Mouse (Mus musculus) gastrocnemius, adult 8-10 months (tissue): ENCODE results near the gene Gm28051. TPM values are rescaled to one million over a fixed set of nuclear protein-coding genes. Genes with fewer than 3 reads are reported as not detected.

ENCODE experiments used
- DNase-seq, 2 experiments: peaks; one replicate each; pipeline ENCODE4 v3.0.0; 2022; ENCODE audit warnings: low spot score in 2 of 2
- microRNA-seq: library from miRNA; unstranded; fragments of <30 nt; microRNA quantifications from one replicate; pipeline ENCODE4 v1.2.0, GENCODE M21; 2022
- total RNA-seq, 4 experiments: library from RNA; stranded (reverse); gene quantifications; 2 replicates each; pipeline ENCODE4 v1.2.4; 2022

The Gm28051 gene
- total RNA-seq, 4 experiments from 2014 or later = not detected

DNA sequence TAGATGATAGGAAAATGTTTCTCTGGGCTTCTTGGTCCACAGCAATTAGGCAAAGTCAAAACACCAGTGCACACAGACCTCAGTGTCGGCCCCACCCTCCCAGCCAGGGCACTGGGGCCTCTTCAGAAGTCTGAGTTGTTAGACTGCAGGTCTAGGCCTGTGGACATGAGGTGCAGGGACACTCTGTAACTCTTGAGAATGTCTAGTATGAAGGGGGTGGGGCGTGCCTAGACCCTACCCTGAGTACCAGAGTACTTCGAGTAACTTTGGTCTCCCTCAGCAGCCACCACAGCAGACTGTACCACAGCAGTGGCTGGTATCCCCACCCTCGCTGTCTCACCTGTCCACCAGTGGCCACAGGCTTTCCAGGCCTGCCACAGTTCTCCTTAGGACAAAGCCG is 71.2 kb downstream of the Gm28051 start:
- DNase-seq = no peak

DNA sequence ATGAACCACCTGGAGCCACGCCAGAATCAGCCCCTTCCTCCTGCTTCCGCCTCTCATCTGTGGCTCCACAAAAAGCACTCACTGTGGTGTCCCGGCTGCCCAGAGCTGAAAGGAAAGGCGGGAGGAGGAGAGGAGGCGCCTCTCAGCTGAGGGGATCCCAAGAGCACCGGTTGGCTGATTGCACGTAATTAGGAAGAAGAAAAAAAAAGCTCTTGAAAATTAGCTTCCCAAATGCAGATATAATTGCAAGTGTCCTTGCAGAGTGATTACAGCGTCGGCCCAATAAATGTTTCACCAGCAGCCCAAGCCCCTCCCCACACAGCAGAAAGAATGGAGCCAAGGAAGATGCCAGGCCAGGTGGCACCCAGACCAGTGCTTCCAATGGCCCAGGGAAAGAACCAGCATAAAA is 72.0 kb downstream of the Gm28051 start:
- DNase-seq = no peak

DNA sequence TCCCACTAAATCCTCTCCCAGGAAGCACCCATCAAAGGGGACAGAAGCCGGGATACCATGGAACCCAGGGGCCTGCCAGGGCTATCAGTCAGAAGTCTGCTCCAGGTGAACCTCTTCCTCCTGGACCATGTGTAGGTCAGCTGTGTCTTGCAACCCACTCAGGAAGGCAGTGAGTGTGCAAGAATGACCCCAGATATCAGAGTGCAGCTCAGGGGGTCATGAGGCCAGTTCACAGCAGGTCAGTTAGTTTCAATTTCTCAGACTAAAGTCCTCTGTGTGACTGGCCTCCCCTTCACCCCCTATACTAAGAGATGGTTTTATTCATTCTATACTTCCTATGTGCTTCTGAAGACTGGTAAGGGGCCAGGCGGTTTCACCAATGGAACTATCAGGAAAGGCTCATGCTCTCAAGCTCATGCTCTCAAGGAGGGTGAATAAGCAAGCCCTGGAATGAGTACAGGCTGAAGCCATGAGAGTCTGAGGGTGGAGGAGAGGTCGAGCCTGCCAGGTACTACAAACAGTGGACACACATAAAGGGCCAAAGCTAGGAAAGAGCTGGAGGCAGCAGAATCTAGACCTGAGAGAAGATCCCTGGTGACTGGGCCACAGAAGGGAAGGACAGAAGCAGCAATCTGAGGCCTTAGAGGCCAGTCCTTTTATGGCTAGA is 72.7 kb downstream of the Gm28051 start:
- no peak for DNase-seq

DNA sequence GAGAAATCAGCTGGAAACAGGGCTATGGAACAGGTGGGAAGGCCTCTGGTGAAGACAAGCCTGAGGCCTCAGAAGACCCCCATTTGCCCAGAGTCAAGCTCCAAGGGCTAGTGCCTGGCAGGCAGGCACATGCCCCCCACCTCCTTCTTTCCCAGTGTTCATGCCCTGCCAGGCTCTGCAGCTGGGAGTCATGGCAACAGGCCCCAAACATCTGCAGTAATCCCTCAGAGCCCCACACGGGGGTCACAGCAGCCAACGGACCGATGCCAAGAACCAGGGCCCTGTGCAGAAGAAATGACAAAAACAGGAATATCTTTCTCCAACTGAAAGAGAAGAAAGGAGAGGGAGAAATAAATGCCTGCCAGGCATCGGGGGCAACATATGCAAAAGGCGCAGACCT is 73.6 kb downstream of the Gm28051 start:
- no peak for DNase-seq

DNA sequence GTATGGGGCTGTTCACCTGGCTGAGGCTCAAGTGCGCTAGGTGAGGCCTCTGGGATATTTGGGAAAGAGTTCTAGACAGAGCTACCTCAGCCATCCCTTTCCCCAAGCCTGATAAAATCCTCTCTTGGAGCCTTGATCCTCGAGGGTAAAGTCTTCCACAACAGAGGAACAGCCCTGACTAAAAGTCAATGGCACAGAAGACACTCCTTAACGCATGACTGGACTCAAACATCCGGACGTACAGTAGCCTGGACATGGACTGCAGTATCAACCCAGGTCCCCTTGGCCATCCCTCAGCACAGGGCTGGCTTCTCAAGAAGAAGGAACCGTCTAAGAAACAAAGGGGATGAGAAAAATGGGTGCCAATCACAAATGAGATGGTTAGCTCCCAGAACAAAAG is 74.1 kb downstream of the Gm28051 start:
- no peak for DNase-seq

DNA sequence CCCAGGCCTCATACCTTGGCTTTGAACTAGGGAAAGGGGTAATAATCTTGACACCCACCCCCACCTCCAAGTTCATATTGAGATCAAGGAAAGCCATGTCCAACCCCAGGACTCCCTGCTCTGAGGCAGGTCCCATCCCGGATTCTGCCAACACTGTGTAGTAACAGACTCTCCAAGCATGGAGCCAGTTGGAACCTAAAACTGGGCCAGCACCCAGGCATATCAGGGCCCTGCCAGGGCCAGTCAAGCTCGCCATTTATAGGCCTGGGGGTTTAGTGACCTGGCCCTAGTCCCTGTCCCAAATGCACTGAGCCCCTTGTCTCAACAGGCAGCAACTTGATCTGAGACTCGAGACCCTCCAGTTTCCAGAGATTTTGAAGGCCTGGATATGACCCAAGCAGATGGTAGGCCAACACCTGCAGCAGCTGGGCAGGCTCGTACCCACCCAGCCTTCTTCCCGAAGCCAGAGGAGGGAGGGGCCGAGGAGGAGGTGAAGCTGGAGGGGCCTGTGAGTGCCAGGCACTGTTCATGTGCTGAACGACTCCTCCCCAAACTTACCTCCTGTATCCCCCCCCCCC is 74.8 kb downstream of the Gm28051 start:
- DNase-seq = peak; percentile 63 to 74

DNA sequence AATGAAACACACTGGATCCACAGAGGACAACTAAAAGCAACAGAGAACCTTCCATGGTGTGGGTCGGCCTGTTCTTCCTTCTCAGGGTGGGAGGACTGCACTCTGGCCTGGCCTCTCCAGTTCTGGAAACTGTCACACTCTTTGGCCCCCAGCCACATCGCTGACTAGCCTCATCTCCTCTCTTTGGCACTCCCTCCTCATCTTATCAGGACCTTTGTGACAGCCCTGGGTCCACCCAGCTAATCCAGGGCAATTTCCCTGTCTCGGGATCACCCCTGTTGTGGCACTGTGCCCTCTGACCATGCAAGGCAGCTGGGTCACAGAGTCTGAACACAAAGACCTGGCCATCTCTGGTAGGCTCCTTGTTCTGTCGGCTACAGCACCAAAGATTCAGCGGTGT is 75.5 kb downstream of the Gm28051 start:
- DNase-seq = no peak

DNA sequence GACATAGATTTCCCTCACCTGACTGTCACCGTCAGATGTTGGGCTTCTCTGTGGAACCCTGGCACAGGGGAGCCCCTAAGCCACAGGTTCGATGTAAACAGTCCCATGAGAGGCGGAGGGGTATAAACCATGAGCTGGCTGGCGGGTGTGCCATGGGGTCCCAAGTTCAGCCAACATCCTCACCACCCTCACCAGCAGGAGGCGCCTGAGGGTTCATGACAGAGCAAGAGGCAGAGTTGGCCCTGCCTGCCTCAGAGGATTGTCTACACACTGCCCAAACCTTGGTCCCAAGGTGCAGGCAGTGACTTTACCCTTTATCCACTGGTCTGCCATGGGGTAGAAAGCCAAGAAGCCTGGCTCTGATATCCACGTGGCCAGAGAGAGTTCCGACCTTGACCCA is 76.0 kb downstream of the Gm28051 start:
- no peak for DNase-seq

DNA sequence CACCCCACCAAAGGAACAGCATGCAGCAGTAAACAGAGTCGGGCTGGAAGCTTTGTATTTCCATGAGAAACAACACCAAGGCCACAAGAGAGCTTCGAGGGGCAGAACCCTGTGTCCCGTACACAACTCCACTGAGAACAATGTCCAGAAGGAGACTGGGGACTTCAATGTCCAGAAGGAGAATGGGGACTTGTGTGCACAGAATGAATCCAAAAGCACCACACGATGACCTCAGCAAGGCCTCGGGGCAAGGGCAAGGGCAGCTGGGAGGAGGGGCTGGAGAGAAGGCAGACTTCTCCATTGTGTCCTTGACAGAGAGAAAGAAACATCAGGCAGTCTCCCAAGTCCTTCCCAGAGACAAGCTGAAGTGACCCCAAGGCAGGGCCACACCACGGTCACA is 78.7 kb downstream of the Gm28051 start:
- no peak for DNase-seq

DNA sequence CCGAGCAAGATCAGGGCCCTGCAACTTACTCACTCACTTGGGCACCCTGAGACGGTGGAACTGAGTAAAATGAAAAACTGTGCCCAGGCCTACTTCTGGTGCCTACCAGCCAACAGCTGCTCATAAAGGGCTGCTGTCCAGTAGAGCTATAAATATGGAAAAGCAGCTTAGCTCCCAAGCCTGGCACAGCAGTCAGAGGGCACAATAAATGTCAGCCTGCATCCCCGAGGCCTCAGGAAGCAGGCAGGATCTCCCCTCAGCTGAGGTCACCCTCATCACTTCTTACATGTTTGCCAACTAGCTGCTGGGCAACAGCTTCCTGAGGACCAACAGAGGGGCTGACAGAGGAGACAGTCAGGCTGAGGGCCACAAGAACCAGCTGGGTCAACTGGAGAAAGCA is 80.5 kb downstream of the Gm28051 start:
- DNase-seq = peak in 1 of 2 experiments; percentile 57

DNA sequence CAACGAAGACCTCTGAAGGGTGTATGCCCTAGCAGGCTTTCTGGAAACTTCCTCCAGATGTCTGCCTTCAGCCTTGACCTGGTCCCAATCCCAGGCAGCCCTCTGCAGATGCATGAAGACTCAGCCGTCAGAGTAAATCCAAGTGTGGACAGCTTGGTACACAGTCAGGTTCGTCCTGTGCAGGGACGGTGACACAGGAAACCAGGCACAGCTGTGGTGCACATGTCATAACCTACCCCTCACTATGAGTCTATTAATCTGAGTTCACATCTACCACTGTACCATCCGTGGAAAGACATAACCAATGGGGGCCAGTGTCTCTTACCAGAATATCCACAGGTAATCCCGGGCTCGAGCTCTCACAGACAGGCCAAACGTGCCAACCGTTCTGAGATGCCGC is 83.0 kb downstream of the Gm28051 start:
- DNase-seq = no peak

DNA sequence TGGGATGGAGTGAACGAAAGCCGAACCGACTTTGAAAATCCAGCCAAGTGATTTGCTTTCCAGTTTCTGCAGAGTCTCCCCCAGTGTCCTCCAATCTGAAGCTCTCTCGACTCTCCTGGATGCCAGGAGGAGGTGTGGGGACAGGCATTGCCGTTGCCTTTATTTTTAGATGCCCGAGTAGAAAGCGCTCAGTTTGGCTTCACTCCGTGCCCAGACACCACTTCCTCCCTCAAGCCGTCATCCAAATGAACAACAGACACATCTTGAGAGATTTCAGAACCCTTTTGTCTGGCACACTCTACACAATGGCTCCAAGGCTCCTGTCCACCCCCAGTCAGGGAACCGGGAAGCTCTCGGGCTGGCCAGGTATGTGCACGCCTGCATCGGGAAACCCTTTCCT is 83.4 kb downstream of the Gm28051 start:
- DNase-seq = no peak

DNA sequence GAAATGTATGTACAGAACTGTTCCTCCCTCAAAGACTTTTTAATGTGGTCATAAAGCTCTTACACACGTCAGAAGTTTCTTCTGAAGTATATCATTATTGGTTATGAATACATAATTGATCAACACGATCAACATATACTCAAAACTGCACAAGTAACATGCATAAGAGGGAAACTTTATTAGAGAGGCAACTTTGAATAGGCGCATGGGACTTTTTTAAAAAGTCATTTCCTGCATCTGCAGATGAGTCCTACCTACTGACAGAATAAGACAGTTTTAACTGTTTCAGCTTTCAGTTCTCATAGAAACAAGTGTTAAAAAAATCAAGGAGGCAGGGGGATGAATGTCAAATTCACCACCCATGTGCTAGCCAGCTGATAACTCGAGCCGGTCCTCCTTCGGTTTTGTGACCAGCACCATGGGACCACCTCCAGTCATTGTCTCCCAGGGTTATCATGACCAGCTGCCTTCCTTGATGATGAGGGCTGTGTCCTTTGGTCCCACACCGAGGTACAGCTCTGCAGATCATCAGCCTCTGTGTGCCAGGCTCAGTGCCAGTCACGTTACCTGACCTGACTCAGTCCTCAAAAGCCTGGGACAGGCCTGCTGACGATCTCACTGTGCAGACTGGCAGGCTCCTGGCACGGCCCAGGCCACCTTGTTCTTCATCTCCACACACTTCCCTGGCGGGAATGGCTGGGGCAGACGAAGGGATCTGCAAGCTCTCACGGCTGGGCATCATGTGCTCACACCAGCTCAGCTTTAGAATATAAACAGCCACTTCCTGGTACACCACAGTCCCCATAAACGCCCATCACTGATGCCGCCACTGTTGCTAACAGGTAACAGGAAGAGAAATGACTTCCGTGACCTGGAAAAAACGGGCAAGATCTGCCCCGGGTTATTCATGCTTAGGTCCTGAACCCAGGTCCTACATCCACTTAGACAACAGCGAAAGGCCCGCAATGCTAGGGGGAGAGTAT is 84.4 kb downstream of the Gm28051 start:
- no peak for DNase-seq

DNA sequence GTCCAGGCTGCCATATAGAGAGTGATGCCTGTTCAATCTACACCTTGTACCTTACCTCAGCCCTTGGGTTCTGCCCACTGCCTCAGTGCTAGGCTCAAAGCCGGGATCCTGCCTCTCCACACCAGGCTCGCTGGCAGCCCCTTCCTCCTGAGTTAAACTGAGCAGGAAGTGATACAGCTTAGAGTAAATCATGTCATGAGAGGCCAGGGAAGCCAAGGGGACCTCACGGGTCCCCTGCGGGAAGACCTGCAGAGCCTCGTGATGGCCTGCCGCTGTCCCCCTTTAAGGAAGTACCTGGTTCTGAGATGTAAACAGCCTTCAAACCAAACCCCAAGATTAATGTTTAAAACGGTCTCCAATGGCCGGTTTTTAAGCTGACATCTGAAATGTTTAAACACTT is 85.4 kb downstream of the Gm28051 start:
- no peak for DNase-seq

DNA sequence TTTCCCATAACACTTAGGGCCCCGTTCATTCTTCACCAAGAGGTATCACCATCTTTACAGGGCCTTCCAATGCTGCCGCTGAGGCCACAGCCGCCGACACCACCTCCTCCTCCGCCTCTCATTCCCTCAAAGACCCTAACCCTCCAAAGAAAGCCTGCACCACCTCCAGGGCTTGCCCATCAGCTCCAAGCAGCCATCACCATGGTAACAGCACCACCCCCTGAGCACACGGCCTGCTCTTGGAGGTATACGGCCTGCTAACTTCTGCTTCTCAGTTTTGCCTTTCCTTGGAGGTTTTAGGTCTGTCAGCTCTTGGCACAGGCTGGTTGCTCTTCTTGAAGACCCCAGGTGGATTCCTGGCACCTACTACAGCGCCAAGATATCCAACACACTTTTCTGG is 86.7 kb downstream of the Gm28051 start:
- DNase-seq = no peak

Small RNAs within 50 kb of the gene (microRNA-seq; reads per million reads assigned to microRNA genes)
- gene Mir1936 = not detected

Other genes starting within 250 kb of the Gm28051 start
- gene Chga, start 202.8 kb downstream of the Gm28051 start, total RNA-seq = not detected
- gene Itpk1, start 52.8 kb downstream of the Gm28051 start, total RNA-seq = 10 to 100 TPM in 1 of 4 experiments, 1 to 10 TPM in 3; 5.7 to 10.4 (median 8.2) TPM
- gene Moap1, start 14.1 kb downstream of the Gm28051 start, total RNA-seq = 1 to 10 TPM; 3.8 to 4.7 (median 4.2) TPM
- gene Tmem251, start 14.0 kb downstream of the Gm28051 start, total RNA-seq = 1 to 10 TPM; 2.3 to 4.2 (median 2.5) TPM
- 10 to 100 TPM; 10.3 to 12.0 (median 10.9) TPM for gene Gon7, start within 50 bp of the Gm28051 start, total RNA-seq
- gene Ubr7, start 202 bp upstream of the Gm28051 start, total RNA-seq = 10 to 100 TPM; 16.0 to 16.9 (median 16.3) TPM
- 1 to 10 TPM; 2.7 to 2.9 (median 2.9) TPM for gene Gm20604, start 907 bp upstream of the Gm28051 start, total RNA-seq
- 10 to 100 TPM; 16.7 to 18.7 (median 17.1) TPM for gene Btbd7, start 120.7 kb upstream of the Gm28051 start, total RNA-seq
- gene Cox8c, start 141.6 kb upstream of the Gm28051 start, total RNA-seq = not detected
- gene Unc79, start 191.1 kb upstream of the Gm28051 start, total RNA-seq = under 1 TPM in 2 of 4 experiments, not detected in 2; 0.17 to 0.40 TPM